Mouse (Mus musculus) macrophage (primary cell): Measurements from ENCODE around the gene Ms4a4d. TPM values are rescaled to one million over a fixed set of nuclear protein-coding genes. Genes with fewer than 3 reads are reported as not detected.
A peak's percentile ranks its signal among the peaks of the same experiment; 100 is the strongest.
"Not testable (repeated sequence)": the region's sequence is repeated elsewhere in the genome, so short reads cannot be mapped to it uniquely, and the experiment has no call there.

Source experiments
- H3K27ac ChIP-seq: fragments of 350-480 bp; formaldehyde crosslinking; 2 replicates; pipeline ENCODE4 v1.9.0; 2021
- H3K36me3 ChIP-seq: fragments of 350-480 bp; formaldehyde crosslinking; 2 replicates; pipeline ENCODE4 v1.9.0; 2021; ENCODE audit errors: inconsistent target
- H3K4me3 ChIP-seq: fragments of 350-480 bp; formaldehyde crosslinking; 2 replicates; pipeline ENCODE4 v1.9.0; 2021; ENCODE audit errors: inconsistent target
- H3K79me2 ChIP-seq: fragments of 350-480 bp; formaldehyde crosslinking; 2 replicates; pipeline ENCODE4 v1.9.0; 2021; ENCODE audit errors: inconsistent target
- WGBS: methylation state at CpG from one replicate; pipeline ENCODE4 v1.1.7; 2026; ENCODE audit warnings: inconsistent platforms; ENCODE audit not compliant: missing documents; 5-methylcytosine and 5-hydroxymethylcytosine counted together
- polyA plus RNA-seq: library from polyadenylated mRNA; stranded (reverse); fragments of 250-400 nt; gene quantifications from 3 replicates; pipeline ENCODE4 v1.2.4, GENCODE M21; 2018; ENCODE audit warnings: inconsistent platforms

The Ms4a4d gene
- polyA plus RNA-seq, 1 experiment from 2014 or later: not detected

DNA sequence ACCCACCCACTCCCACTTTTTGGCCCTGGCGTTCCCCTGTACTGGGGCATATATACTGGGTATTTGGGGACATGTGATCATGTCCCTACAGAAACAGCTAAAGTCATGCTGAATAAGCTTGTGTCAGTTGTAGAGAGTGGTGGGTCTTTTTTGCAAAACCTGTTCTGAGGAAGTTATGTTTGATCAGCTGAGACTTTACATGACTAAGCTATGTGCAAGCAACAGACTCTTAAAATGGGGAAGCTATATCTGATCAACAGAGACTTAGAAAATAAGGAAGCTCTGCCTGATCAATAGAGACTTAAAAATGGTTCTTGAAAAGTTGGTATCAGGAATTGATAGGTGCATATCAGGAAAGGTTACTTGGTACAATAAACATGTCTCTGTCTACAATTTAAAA, 3.2 kb upstream of the Ms4a4d start:
- Histone ChIP-seq H3K79me2 (no peaks in the 10 kb centered on the region), H3K36me3 (peaks cover 6% of the 10 kb centered on the region; the same call in 1 of the 2 replicates), H3K4me3 (no peak overlapping the region), H3K27ac (peak overlapping the region; percentile 25)
- WGBS: 100% methylated on average over 1 of the region's 1 CpGs

DNA sequence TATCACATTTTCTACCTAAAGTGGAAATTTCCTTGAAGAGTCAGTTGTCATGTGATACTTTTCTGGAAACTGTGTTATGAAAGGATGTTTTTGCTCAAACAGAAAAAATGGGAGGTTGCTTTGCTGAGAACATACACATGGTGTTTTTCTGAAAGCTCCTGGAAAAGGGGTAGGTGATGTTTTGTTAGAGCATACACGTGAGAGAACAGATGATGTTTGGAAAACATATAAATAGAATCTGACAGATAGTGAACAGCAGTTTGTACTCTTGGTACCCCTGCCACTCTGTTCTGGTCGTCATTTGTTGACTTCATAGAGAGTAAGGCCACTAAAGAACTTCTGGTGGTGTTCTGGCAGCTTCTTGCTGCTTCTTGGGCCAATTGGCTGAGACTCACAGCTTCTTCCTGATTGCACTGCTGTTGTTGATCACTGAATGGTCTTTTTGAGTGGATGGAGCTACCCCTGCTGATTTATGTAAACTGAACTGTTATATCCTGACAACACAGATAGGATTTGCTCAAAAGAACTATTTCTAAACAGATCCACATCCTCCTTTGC, 2.6 kb upstream of the Ms4a4d start:
- Histone ChIP-seq H3K79me2 (no peaks in the 10 kb centered on the region), H3K27ac (no peak overlapping the region), H3K36me3 (0 out of 2 replicates have a peak, but pooled peaks cover under 1% of the 10 kb centered on the region), H3K4me3 (no peak overlapping the region)
- 95% methylated on average over 2 of the region's 2 CpGs for WGBS

DNA sequence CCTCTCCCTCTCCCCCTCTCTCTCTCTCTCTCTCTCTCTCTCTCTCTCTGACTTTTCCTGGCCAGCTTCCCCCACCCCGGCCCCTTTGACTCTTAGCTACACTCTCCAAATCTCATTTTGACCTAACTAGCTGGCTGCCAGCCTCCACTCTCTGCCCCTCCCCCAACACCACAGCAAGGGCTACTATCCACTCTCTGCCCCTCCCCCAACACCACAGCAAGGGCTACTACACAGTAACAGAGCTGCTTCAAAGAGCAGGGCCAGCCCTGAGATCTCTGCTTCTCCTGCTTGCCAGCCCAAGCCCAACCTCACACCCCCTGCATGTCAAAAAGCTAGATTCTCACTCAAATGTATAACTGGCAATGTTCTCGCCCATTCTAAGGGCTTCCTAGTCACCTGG, 735 bp downstream of the Ms4a4d start:
- Histone ChIP-seq H3K36me3 (no peaks in the 10 kb centered on the region), H3K79me2 (no peaks in the 10 kb centered on the region), H3K4me3 (no peak overlapping the region), H3K27ac (no peak overlapping the region)
- WGBS: 94% methylated on average over 1 of the region's 2 CpGs

DNA sequence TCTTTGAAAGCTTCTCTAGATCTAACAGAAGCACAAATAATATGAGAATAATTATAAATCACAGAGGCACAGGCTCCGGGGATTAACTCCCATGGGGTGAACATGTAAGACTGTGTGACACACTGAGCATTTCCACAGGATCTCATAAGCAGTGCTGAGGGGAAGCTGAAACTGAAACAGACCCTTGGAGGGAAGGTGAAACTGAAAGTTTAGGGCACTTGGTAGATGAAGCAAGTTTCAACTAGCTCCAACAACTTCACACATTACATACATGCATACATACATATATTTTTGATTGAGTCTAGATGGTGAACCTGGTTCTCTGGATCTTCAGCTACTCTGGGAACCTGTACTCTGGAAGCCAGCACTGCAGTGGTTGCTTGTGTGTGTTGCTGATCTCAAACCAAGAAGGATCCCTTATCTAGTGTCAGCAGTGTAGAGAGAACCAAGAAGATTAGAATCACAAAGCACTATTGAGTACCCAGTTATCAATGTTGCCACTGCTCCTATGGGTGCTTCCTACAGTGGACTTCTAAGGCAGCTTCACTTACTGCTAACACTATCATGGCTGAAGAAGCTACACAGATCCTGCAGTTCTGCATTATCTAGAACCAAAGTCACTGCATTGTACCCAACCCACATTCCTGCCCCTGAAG, 3.7 kb downstream of the Ms4a4d start:
- H3K27ac ChIP-seq: peak overlapping the region; percentile 64
- not testable (repeated sequence) for H3K36me3 ChIP-seq, H3K4me3 ChIP-seq, H3K79me2 ChIP-seq
- WGBS: 0% methylated on average over 1 of the region's 1 CpGs

DNA sequence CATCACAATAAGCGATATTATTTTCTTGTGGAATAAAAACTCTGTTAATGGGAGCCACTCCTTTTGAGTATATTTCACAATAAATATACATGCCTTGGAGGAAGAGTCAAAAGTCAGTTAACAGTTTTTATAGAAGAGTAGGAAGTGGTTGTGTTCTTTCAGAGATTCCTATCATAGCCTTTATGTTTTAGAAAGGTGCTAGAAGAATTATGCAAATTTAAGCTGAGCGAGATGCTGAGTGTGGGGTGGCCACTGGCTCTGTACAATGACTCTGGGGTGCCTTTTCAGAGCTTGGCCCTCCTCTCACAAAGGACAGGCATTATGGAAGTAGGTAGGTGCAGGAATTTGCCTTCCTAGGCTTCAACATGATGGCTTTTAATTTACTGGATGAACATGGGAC, 7.8 kb downstream of the Ms4a4d start:
- H3K27ac ChIP-seq, H3K4me3 ChIP-seq, H3K79me2 ChIP-seq, H3K36me3 ChIP-seq: not testable (repeated sequence)
- WGBS: 69% methylated on average over 2 of the region's 2 CpGs

DNA sequence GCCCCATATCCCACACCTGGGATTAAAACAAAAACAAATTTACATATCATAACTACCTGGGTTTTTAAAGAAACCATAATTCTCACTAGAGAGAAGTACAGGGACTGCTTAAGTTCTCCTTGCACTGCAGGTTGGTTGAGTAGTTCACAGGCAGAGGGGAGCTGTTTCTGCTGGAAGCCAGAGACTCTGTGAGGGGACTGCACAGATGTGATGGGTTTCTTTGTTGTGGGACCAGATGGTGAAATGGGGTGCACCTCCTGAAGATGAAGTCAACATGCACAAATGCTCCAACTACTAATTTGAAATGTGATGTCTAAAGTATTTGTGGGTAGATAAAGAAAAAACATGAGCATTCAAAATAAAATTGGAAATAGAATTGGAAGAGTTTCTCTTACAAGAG, 11.3 kb downstream of the Ms4a4d start:
- Histone ChIP-seq H3K79me2 (no peaks in the 10 kb centered on the region), H3K4me3 (no peak overlapping the region), H3K36me3 (no peaks in the 10 kb centered on the region), H3K27ac (no peak overlapping the region)

DNA sequence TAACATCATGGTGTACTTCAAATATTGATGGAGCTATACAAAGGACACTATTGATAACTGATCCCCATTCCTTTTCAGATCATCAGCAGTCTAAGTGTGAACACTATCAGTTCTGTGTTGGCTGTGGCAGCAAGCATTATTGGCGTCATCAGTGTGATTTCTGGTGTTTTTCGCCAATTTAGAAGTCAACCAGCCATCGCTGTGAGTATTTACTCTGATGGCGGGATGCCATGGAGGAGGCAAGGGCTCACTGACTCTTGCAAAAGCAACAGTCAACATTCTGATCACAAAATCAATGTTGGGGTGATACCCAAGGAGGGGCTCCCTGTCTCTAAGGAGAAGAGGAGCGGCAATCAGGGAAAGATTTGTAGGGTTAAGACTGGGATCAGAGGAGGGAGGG, 18.1 kb downstream of the Ms4a4d start:
- Histone ChIP-seq H3K4me3 (no peak overlapping the region), H3K36me3 (no peaks in the 10 kb centered on the region), H3K79me2 (no peaks in the 10 kb centered on the region; the same call in 1 of the 2 replicates), H3K27ac (no peak overlapping the region)
- 95% methylated on average over 5 of the region's 5 CpGs for WGBS

DNA sequence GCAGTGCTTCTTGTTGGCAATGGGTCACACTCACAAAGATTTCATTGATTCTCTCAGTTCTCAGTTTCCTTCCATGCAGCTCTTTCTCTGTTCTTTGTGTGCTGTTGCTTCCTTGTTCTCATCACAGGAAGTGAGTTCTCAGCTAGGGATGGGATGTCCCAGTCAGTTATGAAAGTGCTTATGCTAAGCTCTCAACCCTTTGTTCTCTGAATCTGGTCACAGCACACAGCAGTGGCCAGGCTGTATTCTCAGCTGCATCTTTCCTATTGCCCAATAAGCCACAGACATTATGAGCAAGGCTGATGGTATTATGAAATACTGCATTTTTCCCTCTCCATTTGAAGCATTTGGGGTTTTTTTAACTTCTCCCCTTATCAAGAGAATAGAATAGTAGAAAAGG, 23.0 kb downstream of the Ms4a4d start:
- H3K27ac ChIP-seq: peak overlapping the region; percentile 64
- peak overlapping the region; percentile 8; the same call in 1 of the 2 replicates for H3K4me3 ChIP-seq

DNA sequence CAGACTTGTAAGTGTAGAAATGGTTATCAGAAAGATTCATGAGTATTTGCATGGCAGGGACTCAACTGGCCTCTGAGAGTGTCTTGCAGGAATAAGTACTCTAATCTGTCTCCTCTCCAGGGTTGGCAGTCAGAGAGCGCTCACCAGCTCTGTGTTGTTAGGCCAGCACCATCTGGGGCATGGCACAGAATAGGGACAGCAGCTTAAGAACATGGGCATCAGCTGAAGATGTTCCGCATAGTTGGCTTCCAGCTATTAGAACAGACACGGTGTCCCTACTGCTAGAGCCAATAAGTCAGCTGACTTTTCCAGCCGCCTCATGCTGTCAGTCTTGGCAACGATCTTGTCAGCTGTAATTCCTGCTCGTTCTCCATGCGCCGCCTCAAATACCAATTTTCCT, 38.4 kb downstream of the Ms4a4d start:
- Histone ChIP-seq H3K27ac (no peak overlapping the region), H3K4me3 (no peak overlapping the region), H3K79me2 (no peaks in the 10 kb centered on the region), H3K36me3 (no peaks in the 10 kb centered on the region)
- WGBS: 92% methylated on average over 8 of the region's 8 CpGs

More for the DNA sequence above, 23.0 kb downstream of the Ms4a4d start:
- H3K79me2 ChIP-seq, H3K36me3 ChIP-seq: not testable (repeated sequence)

DNA sequence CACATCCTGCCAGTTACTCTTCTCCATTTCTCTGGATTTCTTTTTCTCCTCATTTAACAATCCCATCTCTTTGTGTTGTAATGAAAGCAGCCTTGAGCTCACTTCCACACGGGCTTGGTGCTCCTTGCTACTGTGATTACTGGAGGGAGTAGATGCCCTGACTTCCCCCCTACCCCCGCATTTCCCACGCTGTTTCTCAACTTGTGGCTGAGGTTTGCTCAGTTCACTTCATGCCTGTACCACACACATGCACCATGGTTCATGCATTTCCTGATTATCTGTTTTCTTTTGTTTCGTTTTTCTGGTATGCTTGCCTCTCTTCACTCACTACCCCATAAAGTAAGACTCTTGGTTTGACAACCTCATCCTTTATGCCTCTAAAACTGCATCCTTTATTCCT, 52.6 kb downstream of the Ms4a4d start:
- WGBS: 10% methylated on average over 4 of the region's 4 CpGs
- H3K4me3 ChIP-seq: no peak overlapping the region
- no peaks in the 10 kb centered on the region for H3K79me2 ChIP-seq
- no peak overlapping the region for H3K27ac ChIP-seq
- H3K36me3 ChIP-seq: peaks cover 43% of the 10 kb centered on the region

DNA sequence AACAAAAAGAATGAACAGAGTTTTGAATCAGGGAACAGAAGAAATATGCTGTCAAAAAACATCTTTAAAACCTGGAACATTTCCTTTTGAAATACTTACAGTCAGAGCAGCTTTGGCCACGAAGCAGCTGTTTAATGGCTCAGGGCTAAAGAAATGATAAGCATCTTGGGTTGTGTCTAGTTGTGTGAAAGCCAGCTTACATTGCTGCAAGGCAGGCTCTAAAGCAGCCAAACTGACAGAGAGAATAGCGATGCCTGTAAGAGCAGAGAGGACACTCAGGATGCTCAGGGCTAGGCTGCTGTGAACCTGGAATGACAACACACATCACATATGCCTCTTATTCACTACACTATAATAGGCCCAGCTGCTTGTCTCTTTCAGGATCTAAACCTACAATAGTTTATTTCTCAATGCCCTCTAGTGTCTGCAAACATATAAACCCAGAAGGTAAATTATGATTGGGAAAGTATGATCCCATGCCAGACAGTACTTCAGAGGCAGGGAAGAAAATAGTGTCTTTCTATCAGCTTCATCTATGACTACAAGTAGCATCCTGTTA, 53.4 kb downstream of the Ms4a4d start:
- 72% methylated on average over 2 of the region's 2 CpGs for WGBS
- Histone ChIP-seq H3K27ac (no peak overlapping the region), H3K79me2 (no peaks in the 10 kb centered on the region), H3K36me3 (peaks cover 43% of the 10 kb centered on the region), H3K4me3 (no peak overlapping the region)

DNA sequence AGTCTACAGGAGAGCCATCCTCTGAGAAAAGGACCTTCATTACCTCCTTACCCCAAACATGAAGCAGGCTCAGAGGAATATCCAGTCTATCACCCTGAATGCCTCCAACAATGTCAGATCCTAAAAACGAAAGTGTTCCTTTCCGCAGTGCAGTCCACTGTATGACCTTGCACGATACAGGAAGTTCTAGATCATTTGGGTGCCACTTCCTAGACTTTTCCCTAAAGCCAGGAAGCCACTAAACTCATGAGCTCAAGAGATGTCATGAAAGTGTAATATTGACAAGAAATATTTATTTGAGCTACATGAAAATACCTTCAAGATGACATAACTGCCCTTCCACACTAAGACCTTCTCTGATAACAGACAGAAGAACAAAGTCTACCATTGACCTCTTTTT, 64.7 kb downstream of the Ms4a4d start:
- H3K27ac ChIP-seq: no peak overlapping the region
- H3K4me3 ChIP-seq: no peak overlapping the region
- peaks cover 14% of the 10 kb centered on the region; the same call in 1 of the 2 replicates for H3K36me3 ChIP-seq
- H3K79me2 ChIP-seq: peaks cover 49% of the 10 kb centered on the region
- 92% methylated on average over 3 of the region's 3 CpGs for WGBS

DNA sequence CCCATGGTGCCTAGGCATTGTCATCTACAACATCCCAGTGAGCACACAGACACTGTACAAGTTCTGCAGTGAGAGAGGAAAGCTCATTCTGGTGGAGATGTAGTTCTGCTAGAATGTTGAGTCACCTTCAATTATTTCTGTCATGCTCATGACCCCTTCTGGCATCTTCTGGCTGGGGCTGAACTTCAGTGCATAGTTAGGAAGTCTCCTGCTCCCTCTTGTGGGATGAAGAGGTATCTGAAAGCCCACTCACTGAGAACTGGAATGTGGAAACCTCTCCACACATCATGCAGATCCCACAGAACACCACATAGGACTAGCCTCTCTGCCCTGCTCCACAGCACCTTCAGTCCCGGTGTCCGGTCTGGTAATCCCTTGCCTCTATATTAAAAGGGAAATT, 65.4 kb downstream of the Ms4a4d start:
- Histone ChIP-seq H3K27ac (no peak overlapping the region), H3K79me2 (peaks cover 49% of the 10 kb centered on the region), H3K4me3 (no peak overlapping the region), H3K36me3 (peaks cover 14% of the 10 kb centered on the region; the same call in 1 of the 2 replicates)
- 80% methylated on average over 2 of the region's 2 CpGs for WGBS

DNA sequence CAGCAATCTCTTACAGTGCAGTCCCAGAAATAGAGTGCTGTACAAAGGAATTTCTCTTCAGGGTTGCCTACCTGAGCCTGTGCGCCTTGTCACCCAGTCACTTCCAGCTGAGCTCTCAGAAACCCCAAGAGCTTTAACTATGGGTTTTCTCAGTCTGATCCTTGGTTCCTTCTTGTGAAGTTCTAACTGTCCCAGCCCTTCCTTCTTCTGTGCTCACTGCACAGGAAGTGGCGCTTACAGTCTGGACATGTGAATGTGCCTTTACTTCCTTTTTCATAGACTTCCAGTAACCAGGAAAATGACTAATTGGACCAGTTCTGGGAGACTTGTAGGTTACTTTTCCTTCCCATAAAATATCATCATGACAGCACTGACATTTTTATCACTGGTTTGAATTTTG, 68.0 kb downstream of the Ms4a4d start, which contains the start of gene Ms4a6d:
Ms4a6d (minus strand) TSS at position 247 of the 400 bp plus-strand sequence.
- Histone ChIP-seq H3K27ac (peak within 1 kb of the TSS; percentile 89), H3K79me2 (peaks cover 49% of the 10 kb centered on the region), H3K36me3 (peaks cover 14% of the 10 kb centered on the region; the same call in 1 of the 2 replicates), H3K4me3 (peak within 1 kb of the TSS; percentile 50)
- WGBS: 22% methylated on average over 2 of the region's 2 CpGs
